Mouse (Mus musculus) CH12.LX (cell line): ENCODE results near the gene Med17.

Experiments
- CHD1 ChIP-seq: IDR thresholded peaks from 2 replicates; pipeline ENCODE4 v1.6.1; 2012; ENCODE audit warnings: low read depth, low read length, improper control_type of control experiment, inconsistent platforms
- CTCF ChIP-seq, 2 experiments: IDR thresholded peaks in 1 of 2; conservative IDR thresholded peaks in 1 of 2; 2 replicates each; pipeline ENCODE4 v1.5.1; 2011 to 2012; ENCODE audit warnings: low read depth in 2 of 2, low read length in 2 of 2, improper control_type of control experiment in 1 of 2, inconsistent platforms in 1 of 2, mild to moderate bottlenecking in 1 of 2, moderate library complexity in 1 of 2
- E2F4 ChIP-seq: IDR thresholded peaks from 2 replicates; pipeline ENCODE4 v1.6.1; 2011; ENCODE audit warnings: low read depth, low read length, improper control_type of control experiment; ENCODE audit not compliant: insufficient replicate concordance
- ELF1 ChIP-seq: IDR thresholded peaks from 2 replicates; pipeline ENCODE4 v1.6.1; 2014; ENCODE audit warnings: low read depth, mild to moderate bottlenecking, inconsistent platforms, low read length, improper control_type of control experiment
- EP300 ChIP-seq: IDR thresholded peaks from 2 replicates; pipeline ENCODE4 v1.6.1; 2011; ENCODE audit warnings: low read length, improper control_type of control experiment
- HCFC1 ChIP-seq: IDR thresholded peaks from 2 replicates; pipeline ENCODE4 v1.6.1; 2012; ENCODE audit warnings: low read depth, mild to moderate bottlenecking, inconsistent platforms, low read length, improper control_type of control experiment
- IRF4 ChIP-seq: IDR thresholded peaks from 2 replicates; pipeline ENCODE4 v1.6.1; 2014; ENCODE audit warnings: low read depth, mild to moderate bottlenecking, inconsistent platforms, low read length, improper control_type of control experiment
- KAT2A ChIP-seq: IDR thresholded peaks from 2 replicates; pipeline ENCODE4 v1.6.1; 2012; ENCODE audit warnings: low read length, improper control_type of control experiment, inconsistent platforms; ENCODE audit not compliant: insufficient replicate concordance
- NRF1 ChIP-seq: IDR thresholded peaks from 2 replicates; pipeline ENCODE4 v1.6.1; 2014; ENCODE audit warnings: low read depth, mild to moderate bottlenecking, inconsistent platforms, low read length, improper control_type of control experiment, moderate library complexity
- POLR2A ChIP-seq: IDR thresholded peaks from 2 replicates; pipeline ENCODE4 v1.6.1; 2011; ENCODE audit warnings: low read depth, mild to moderate bottlenecking, improper control_type of control experiment, low read length
- SMC3 ChIP-seq: IDR thresholded peaks from 2 replicates; pipeline ENCODE4 v1.6.1; 2011; ENCODE audit warnings: low read depth, low read length, improper control_type of control experiment
- USF1 ChIP-seq: IDR thresholded peaks from 2 replicates; pipeline ENCODE4 v1.6.1; 2014; ENCODE audit warnings: low read depth, mild to moderate bottlenecking, inconsistent platforms, low read length, improper control_type of control experiment
- ZKSCAN1 ChIP-seq: IDR thresholded peaks from 2 replicates; pipeline ENCODE4 v1.6.1; 2012; ENCODE audit warnings: low read depth, inconsistent platforms, low read length, improper control_type of control experiment, borderline replicate concordance
- ZMIZ1 ChIP-seq: IDR thresholded peaks from 2 replicates; pipeline ENCODE4 v1.6.1; 2012; ENCODE audit warnings: low read depth, mild to moderate bottlenecking, inconsistent platforms, low read length, improper control_type of control experiment

GRCm38 (mm10) chr9:15256214-15256613, 23.5 kb downstream of the Med17 start:
- TF ChIP-seq ELF1 (no peak), CTCF (conservative IDR thresholded peaks at IDR 0.05 in 1 of 2, IDR thresholded peaks at IDR 0.05 in 1 of 2; ENCODE audit: low read depth in 2 of 2, low read length in 2 of 2) (no peak), CHD1 (no peak), HCFC1 (no peak), ZMIZ1 (no peak), E2F4 (no peak), NRF1 (no peak), EP300 (no peak), IRF4 (no peak), KAT2A (no peak), SMC3 (no peak), POLR2A (no peak), USF1 (no peak), ZKSCAN1 (no peak)
